Mouse (Mus musculus) right cerebral cortex, adult 18-20 months (tissue): ENCODE data around the gene Gm20696.

ENCODE experiments used
- DNase-seq: peaks from one replicate; pipeline ENCODE4 v3.0.0; 2022; ENCODE audit warnings: mixed read lengths

Gm20696 gene

GRCm38 (mm10) chr6:99620471-99620870 lies 46.1 kb downstream of the Gm20696 start:
- DNase-seq = no peak

- no peak for DNase-seq
Observed at GRCm38 (mm10) chr6:99619964-99620363, 46.6 kb downstream of the Gm20696 start.

GRCm38 (mm10) chr6:99619466-99619865 lies 47.1 kb downstream of the Gm20696 start:
- no peak for DNase-seq

DNA sequence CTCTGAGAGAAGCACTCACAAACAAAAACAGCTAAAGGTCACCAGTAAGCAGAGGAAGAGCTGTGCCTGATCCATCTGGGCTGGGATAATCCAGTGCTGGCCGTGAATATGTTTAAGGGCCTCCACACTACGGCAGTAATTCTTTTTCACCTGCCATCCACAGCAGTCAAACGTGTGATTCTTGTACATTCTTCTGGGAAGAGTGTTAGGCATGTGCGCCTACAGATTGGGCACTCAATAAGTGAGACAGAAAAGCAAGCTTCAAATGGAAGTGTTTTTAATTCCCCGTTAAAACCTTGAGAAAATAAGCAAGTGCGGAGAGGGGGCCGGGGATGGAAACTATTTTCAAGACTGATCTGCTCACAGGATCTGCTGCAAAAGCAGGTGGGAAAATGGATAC lies 48.7 kb downstream of the Gm20696 start:
- DNase-seq = no peak

DNA sequence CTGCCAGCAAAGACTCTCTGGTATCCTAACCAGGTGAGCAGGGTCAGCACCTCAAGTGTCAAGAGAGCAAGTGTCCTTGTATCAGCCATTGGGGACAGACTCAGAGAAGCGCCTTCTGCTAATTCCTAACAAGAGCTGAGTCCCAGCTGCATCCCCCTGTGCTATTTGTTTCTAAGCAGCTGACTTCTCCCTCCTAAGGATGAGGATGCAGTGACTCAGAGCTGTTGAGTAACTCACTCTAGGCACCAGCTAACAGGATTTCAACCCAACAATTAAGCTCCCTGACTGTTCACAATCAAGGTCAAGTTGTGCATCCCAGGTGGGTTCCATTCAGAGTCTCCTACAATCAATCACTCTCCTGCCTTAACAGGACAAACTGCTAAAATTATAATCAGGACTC lies 49.2 kb downstream of the Gm20696 start:
- DNase-seq = no peak

GRCm38 (mm10) chr6:99615272-99615751 lies 51.3 kb downstream of the Gm20696 start:
- DNase-seq = no peak

- peak; percentile 49 for DNase-seq
Observed at GRCm38 (mm10) chr6:99614566-99615271, 51.9 kb downstream of the Gm20696 start.

DNA sequence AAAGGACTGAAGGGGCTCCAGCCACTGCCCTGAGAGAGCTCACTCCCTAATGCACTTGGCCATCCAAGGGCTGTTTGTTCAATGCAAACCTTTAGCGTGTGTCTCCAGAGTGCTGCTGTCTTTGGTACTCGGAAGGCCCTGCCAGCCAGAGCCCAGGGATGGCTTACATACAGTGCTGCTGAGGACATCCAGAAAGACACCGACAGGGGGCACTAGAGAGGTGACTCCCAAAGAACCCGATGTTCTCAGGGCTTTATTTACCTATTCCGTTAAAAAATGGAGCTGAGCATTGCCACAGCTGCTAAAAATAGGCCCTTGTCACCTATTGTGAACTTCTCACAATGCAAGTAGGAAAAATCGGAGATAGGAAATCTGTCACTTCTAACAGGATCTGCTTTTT lies 54.7 kb downstream of the Gm20696 start:
- no peak for DNase-seq

GRCm38 (mm10) chr6:99610454-99611427 lies 55.9 kb downstream of the Gm20696 start:
- no peak for DNase-seq

DNA sequence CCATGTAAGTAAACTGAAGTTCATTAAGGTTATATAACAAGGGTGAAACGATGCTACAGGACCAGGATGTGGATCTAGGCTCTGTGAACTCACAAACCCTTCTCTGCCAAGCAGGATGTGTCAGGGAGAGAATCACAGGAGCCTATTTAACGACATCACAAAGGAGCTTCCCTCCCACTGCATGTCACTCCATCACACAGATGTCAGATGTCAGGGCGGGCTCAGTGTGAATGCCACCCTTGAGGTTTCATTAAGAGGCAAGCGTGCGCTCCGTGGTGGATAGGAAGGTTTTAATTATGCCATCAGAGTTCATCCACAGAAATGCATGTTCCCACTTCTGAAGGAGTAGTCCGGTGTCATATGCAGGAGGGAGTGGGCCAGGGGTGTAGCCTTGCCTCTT lies 60.5 kb downstream of the Gm20696 start:
- DNase-seq = no peak

- no peak for DNase-seq
Observed at GRCm38 (mm10) chr6:99604758-99605157, 61.8 kb downstream of the Gm20696 start.

DNA sequence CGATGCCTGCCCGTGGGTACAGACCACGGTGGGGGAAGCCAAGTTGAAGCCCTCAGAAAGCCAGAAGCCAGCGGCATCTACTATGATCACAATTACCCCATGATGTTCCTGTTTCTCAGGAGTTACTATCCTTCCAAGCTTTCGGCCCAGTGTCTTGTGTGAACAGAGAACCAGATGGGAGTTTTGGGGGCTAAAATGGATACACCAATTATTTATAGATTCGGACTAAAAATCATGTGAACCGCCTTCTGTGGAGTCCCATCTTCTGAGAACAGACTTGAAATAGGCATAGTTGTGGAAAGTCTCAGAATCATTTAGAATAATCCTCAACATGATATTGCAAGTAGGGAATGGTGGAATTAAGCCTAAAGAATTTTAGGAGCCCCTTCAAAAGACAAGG lies 64.2 kb downstream of the Gm20696 start:
- no peak for DNase-seq

- DNase-seq = no peak
Observed at GRCm38 (mm10) chr6:99600886-99601285, 65.7 kb downstream of the Gm20696 start.

- DNase-seq = peak; percentile 56
Observed at GRCm38 (mm10) chr6:99600168-99600793, 66.3 kb downstream of the Gm20696 start.

GRCm38 (mm10) chr6:99599651-99600050 lies 66.9 kb downstream of the Gm20696 start:
- DNase-seq = no peak

- no peak for DNase-seq
Observed at GRCm38 (mm10) chr6:99599229-99599628, 67.4 kb downstream of the Gm20696 start.

DNA sequence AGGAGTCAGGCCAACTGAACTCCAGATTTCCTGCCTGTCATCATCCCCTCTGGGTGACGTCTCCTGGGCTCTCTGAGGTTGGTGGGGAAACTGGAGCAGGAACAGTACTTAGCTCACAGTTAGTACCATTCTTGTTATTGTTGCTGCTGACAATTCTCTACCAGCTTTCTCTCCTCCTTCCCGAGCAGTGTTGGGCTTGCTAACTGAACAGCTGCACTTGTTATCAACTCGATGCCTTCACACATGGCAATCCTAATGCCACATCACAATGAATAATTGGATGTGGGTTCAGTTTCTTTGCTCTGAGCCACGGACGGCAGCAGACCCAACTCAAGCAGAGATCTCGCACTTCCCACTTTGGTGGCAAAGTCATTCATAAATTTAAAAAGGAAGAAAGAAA lies 89.6 kb downstream of the Gm20696 start:
- no peak for DNase-seq

DNA sequence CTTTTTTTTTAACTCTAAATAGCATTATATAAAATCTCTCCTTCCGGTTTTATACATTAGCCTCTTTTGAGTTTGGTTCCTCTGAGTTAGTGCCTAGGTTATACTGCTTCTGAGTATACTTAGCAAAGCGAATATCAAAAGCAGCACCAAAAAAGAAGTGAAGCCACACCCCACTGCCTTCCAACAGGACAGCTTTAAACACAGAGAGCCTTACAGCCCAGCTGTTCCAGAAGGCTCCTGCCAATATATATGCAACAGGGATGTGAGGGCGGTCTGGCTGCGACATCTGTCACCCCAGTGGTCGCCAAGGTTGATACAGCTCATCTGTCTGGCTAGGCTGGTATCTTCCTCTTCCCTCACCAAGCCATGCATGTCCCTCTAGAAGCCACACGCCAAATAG lies 91.0 kb downstream of the Gm20696 start:
- DNase-seq = peak; percentile 19

- no peak for DNase-seq
Observed at GRCm38 (mm10) chr6:99573343-99573742, 93.3 kb downstream of the Gm20696 start.

DNA sequence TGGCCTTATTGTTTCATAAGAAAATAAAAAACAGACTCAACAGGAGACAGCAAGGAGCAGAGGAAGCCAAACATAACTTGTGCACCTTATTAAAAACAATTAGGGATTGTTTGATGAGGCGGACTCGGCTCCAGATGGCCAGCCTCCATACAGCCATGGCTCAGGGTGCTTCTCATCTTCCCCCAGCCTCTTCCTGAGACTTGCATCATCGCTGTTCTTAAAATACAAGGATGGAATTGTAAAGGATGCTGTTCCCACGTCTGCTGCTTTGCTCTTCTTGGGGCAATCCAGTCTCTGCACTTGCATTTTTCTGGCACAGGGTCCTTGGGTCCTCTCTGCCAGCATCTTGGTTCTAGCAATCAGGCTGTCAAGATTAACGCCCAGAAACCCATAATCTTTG lies 94.5 kb downstream of the Gm20696 start:
- no peak for DNase-seq

DNA sequence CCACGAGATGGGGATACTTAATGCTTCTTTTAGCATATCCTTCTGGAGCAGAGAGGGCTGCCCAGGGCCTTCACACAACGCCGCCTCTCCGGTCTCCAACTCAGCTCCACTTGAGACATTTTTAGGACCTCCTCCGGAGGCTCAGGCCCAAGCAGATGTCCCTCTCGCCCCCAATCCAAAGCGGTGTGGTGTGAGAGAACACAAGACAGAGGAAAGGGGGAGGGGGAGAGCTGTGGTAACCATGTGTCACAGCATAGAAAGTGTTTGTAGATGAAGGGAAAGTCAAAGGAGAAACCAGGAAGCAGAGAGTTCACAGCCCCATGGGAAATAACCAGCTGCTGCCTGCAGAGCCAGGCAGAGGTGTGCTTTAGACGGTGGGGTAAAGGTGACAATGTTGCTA lies 99.7 kb downstream of the Gm20696 start:
- peak; percentile 71 for DNase-seq

GRCm38 (mm10) chr6:99564766-99565165 lies 101.8 kb downstream of the Gm20696 start:
- DNase-seq = no peak

GRCm38 (mm10) chr6:99556950-99557349 lies 109.6 kb downstream of the Gm20696 start:
- DNase-seq = no peak
